Mouse (Mus musculus) fibroblast of lung, adult 2 months (primary cell): Measurements from ENCODE around the gene Gja4.

Source experiments
- DNase-seq: peaks from one replicate; pipeline ENCODE4 v3.0.0-alpha.2; 2011; ENCODE audit warnings: low read depth

The Gja4 gene

GRCm38 (mm10) chr4:127313861-127314260, at the start of gene Gja4:
TSS of gene Gja4 (minus strand) at chr4:127314039.
- DNase-seq: no peak

GRCm38 (mm10) chr4:127363331-127363730, 49.5 kb upstream of the Gja4 start:
- DNase-seq: no peak

GRCm38 (mm10) chr4:127362520-127362919, 48.7 kb upstream of the Gja4 start:
- no peak for DNase-seq

GRCm38 (mm10) chr4:127358018-127358417, 44.2 kb upstream of the Gja4 start, which contains the start of gene Gjb5:
TSS of gene Gjb5 (minus strand) at chr4:127358181.
- no peak for DNase-seq

GRCm38 (mm10) chr4:127354506-127355485, 41.0 kb upstream of the Gja4 start:
- peak; percentile 96 for DNase-seq

- no peak for DNase-seq
Measured at GRCm38 (mm10) chr4:127353951-127354438, 40.2 kb upstream of the Gja4 start, which contains the start of gene Gjb4. TSS of gene Gjb4 (minus strand) at chr4:127354081.

GRCm38 (mm10) chr4:127352594-127352993, 38.8 kb upstream of the Gja4 start:
- peak; percentile 82 for DNase-seq

- peak; percentile 66 for DNase-seq
Measured at GRCm38 (mm10) chr4:127349560-127350300, 35.9 kb upstream of the Gja4 start.

GRCm38 (mm10) chr4:127345000-127345399, 31.2 kb upstream of the Gja4 start:
- DNase-seq: no peak

GRCm38 (mm10) chr4:127341372-127341771, 27.5 kb upstream of the Gja4 start:
- DNase-seq: no peak

GRCm38 (mm10) chr4:127337668-127338067, 23.8 kb upstream of the Gja4 start:
- DNase-seq: no peak

GRCm38 (mm10) chr4:127334870-127335504, 21.1 kb upstream of the Gja4 start:
- no peak for DNase-seq

GRCm38 (mm10) chr4:127331171-127331570, 17.3 kb upstream of the Gja4 start:
- DNase-seq: no peak

GRCm38 (mm10) chr4:127330181-127331100, 16.6 kb upstream of the Gja4 start, which contains the start of gene Gjb3:
TSS of gene Gjb3 (minus strand) at chr4:127330844.
- DNase-seq: no peak

GRCm38 (mm10) chr4:127329751-127330150, 15.9 kb upstream of the Gja4 start:
- DNase-seq: no peak

- no peak for DNase-seq
Measured at GRCm38 (mm10) chr4:127329046-127329445, 15.2 kb upstream of the Gja4 start.

GRCm38 (mm10) chr4:127328378-127328777, 14.5 kb upstream of the Gja4 start:
- DNase-seq: no peak

GRCm38 (mm10) chr4:127327749-127328148, 13.9 kb upstream of the Gja4 start:
- peak; percentile 70 for DNase-seq

- DNase-seq: peak; percentile 65
Measured at GRCm38 (mm10) chr4:127327258-127327657, 13.4 kb upstream of the Gja4 start.

- DNase-seq: no peak
Measured at GRCm38 (mm10) chr4:127325276-127325675, 11.4 kb upstream of the Gja4 start.

GRCm38 (mm10) chr4:127324759-127325158, 10.9 kb upstream of the Gja4 start:
- DNase-seq: peak; percentile 68
